In the genomic region with DNA sequence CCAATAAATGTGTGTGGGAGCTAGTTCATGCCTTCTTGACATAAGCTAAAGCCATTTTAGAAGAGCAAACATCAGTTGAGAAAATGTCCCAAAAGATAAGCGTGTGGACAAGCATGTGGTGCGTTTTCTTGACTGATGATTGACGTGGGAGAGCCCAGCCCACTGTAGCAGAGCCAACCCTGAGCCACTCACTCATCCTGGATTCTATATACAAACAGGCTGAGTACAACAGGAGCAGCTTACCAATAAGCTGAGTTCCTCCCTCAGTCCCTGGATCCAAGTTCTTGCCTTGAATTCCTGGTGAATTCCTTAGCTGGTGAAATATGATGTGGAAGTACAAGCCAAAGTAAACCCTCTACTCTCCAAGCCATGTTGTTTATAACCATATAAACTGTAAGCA, we compare ENCODE assay signal across 18 mouse cellular contexts.
DNase-seq lines count a peak whose midpoint lies in the region; ATAC-seq lines count a peak whose summit lies in the region.
"Had no signal": no experiment of that assay in that cellular context is flagged by ENCODE, and none has a peak within 500 bp of the region (broad histone marks: within the 10 kb centered on the region; RNA-seq: fewer than 3 reads in every experiment).

No protein-coding gene starts in this region.

- H3K9ac ChIP-seq in heart, embryonic 12.5 days: no peak overlapping the region
- H3K9ac ChIP-seq: embryonic facial prominence, embryonic 13.5 days; forebrain, embryonic 13.5 days; forebrain, postnatal 0 days; heart, embryonic 13.5 days had no signal

- H3K9me3 ChIP-seq in heart, embryonic 12.5 days (replicated peaks): no peaks in the 10 kb centered on the region
- H3K9me3 ChIP-seq: embryonic facial prominence, embryonic 13.5 days; forebrain, embryonic 13.5 days; heart, embryonic 13.5 days had no signal

- WGBS in heart, embryonic 12.5 days: 54% methylated on average over 3 of the region's 3 CpGs

- no peaks in the 10 kb centered on the region for H3K4me1 ChIP-seq in heart, embryonic 12.5 days (replicated peaks)
- H3K4me1 ChIP-seq: embryonic facial prominence, embryonic 13.5 days; forebrain, embryonic 13.5 days; heart, embryonic 13.5 days had no signal

- peak; percentile 41 for DNase-seq in heart, adult 11 months
- DNase-seq in kidney, postnatal 4 days: peak; percentile 3 to 4
- DNase-seq in kidney, adult 8-10 months: no peak
- peak; percentile 0 for DNase-seq in lung, postnatal 25 days (ENCODE audit: low spot score)
- no peak for DNase-seq in lung, postnatal 14 days
- DNase-seq in thymus, postnatal 4 days: no peak
- DNase-seq: adrenal gland, adult 2 months; adrenal gland, postnatal 25 days; cerebellum, adult 18-20 months; cerebellum, adult 9-11 months; cerebellum, postnatal 36 days; forebrain, postnatal 0 days; gastrocnemius, postnatal 14 days; heart, postnatal 36 days had no signal

- no peak overlapping the region for H3K4me2 ChIP-seq in heart, embryonic 12.5 days
- H3K4me2 ChIP-seq: embryonic facial prominence, embryonic 13.5 days; forebrain, embryonic 13.5 days; heart, embryonic 13.5 days had no signal

- no peaks in the 10 kb centered on the region for H3K27me3 ChIP-seq in heart, embryonic 12.5 days (replicated peaks)
- H3K27me3 ChIP-seq: embryonic facial prominence, embryonic 13.5 days; forebrain, embryonic 13.5 days; heart, embryonic 13.5 days had no signal

- H3K36me3 ChIP-seq in heart, embryonic 12.5 days: no peaks in the 10 kb centered on the region
- H3K36me3 ChIP-seq: embryonic facial prominence, embryonic 13.5 days; heart, embryonic 13.5 days had no signal

- no peak overlapping the region for H3K4me3 ChIP-seq in heart, embryonic 12.5 days
- H3K4me3 ChIP-seq: embryonic facial prominence, embryonic 13.5 days; forebrain, embryonic 13.5 days; heart, embryonic 13.5 days had no signal

- H3K27ac ChIP-seq in heart, embryonic 12.5 days (ENCODE audit: poor library complexity, severe bottlenecking): no peak overlapping the region
- H3K27ac ChIP-seq: embryonic facial prominence, embryonic 13.5 days; forebrain, embryonic 13.5 days; heart, embryonic 13.5 days had no signal

- ATAC-seq in heart, embryonic 12.5 days (ENCODE audit: insufficient number of reproducible peaks, low FRiP score): no peak
- ATAC-seq: forebrain, embryonic 13.5 days; forebrain, postnatal 0 days had no signal

Comparison
In these comparisons a context has a peak if more than half of its experiments do, and no peak if none do; other contexts are left out.
1. DNase-seq: peak in heart, adult 11 months (single experiment), kidney, postnatal 4 days (2 of 2) and lung, postnatal 25 days (single experiment); none in kidney, adult 8-10 months (0 of 2), lung, postnatal 14 days (single experiment) and thymus, postnatal 4 days (single experiment).